Mouse (Mus musculus) heart, adult 2 months (tissue): Measurements from ENCODE around the gene Lrrfip1.

ENCODE experiments used
- CTCF ChIP-seq: fragments of 200-600 bp; IDR thresholded peaks from 2 replicates; pipeline ENCODE4 v1.8.1; 2022; ENCODE audit warnings: antibody characterized with exemption, mild to moderate bottlenecking, moderate library complexity
- EP300 ChIP-seq: fragments of 200-500 bp; IDR thresholded peaks from 2 replicates; pipeline ENCODE4 v1.6.1; 2011; ENCODE audit warnings: low read depth, low read length, control low read depth; ENCODE audit not compliant: insufficient read depth
- POLR2A ChIP-seq: fragments of 200-500 bp; IDR thresholded peaks from 2 replicates; pipeline ENCODE4 v1.6.1; 2011; ENCODE audit warnings: mild to moderate bottlenecking, low read depth, low read length, control low read depth; ENCODE audit not compliant: insufficient read depth

- TF ChIP-seq CTCF (no peak), POLR2A (no peak), EP300 (no peak)
Observed at GRCm38 (mm10) chr1:90969347-90969784, 29.2 kb upstream of the Lrrfip1 start, which contains the start of gene Rab17.
